Mouse (Mus musculus) left cerebral cortex, postnatal 4 days (tissue): ENCODE measurements at regions not wholly inside any gene's neighbourhood (a gene's known extent, or its start where the extent isn't known, plus 50 kb on each side); places are given as distances from the start of the nearest gene placed in this dataset.
A peak's percentile ranks its signal among the peaks of the same experiment; 100 is the strongest.

Experiments
- DNase-seq: peaks from one replicate; pipeline ENCODE4 v3.0.0-alpha.2; 2022
- intact Hi-C: fragments of 180-260 bp; cut with DNase I; formaldehyde crosslinking; loops from one replicate; pipeline ENCODE4 v1.15.1; 2025

GRCm38 (mm10) chr6:11796361-11796760, 110.9 kb downstream of the Ndufa4 start:
- intact Hi-C loops = no loop called here

GRCm38 (mm10) chr6:11793366-11793765, 113.9 kb downstream of the Ndufa4 start:
- peak; percentile 43 for DNase-seq
- intact Hi-C loops = no loop called here

More at GRCm38 (mm10) chr6:11796361-11796760, 110.9 kb downstream of the Ndufa4 start:
- no peak for DNase-seq

- intact Hi-C loops = no loop called here
These were observed 115.1 kb downstream of the Ndufa4 start for GRCm38 (mm10) chr6:11792186-11792585.

GRCm38 (mm10) chr6:11791056-11791455, 116.2 kb downstream of the Ndufa4 start:
- DNase-seq = peak; percentile 8
- intact Hi-C loops = no loop called here

More at GRCm38 (mm10) chr6:11792186-11792585, 115.1 kb downstream of the Ndufa4 start:
- DNase-seq = no peak

GRCm38 (mm10) chr6:11773992-11774391, 133.3 kb downstream of the Ndufa4 start:
- intact Hi-C loops = no loop called here

GRCm38 (mm10) chr6:11762912-11763311, 144.4 kb downstream of the Ndufa4 start:
- DNase-seq = no peak
- intact Hi-C loops = no loop called here

More at GRCm38 (mm10) chr6:11773992-11774391, 133.3 kb downstream of the Ndufa4 start:
- DNase-seq = no peak

GRCm38 (mm10) chr6:11737667-11738066, 169.6 kb downstream of the Ndufa4 start:
- intact Hi-C loops = no loop called here

GRCm38 (mm10) chr6:11731126-11731525, 176.2 kb downstream of the Ndufa4 start:
- no peak for DNase-seq
- intact Hi-C loops = no loop called here

More at GRCm38 (mm10) chr6:11737667-11738066, 169.6 kb downstream of the Ndufa4 start:
- DNase-seq = no peak

GRCm38 (mm10) chr6:11730667-11731066, 176.6 kb downstream of the Ndufa4 start:
- intact Hi-C loops = no loop called here
- no peak for DNase-seq

- intact Hi-C loops = no loop called here
- DNase-seq = no peak
These were observed 179.5 kb downstream of the Ndufa4 start for GRCm38 (mm10) chr6:11727806-11728205.

GRCm38 (mm10) chr6:11727370-11727769, 179.9 kb downstream of the Ndufa4 start:
- DNase-seq = no peak
- intact Hi-C loops = no loop called here

- DNase-seq = no peak
- intact Hi-C loops = no loop called here
These were observed 183.8 kb downstream of the Ndufa4 start for GRCm38 (mm10) chr6:11723519-11723918.

- DNase-seq = no peak
- intact Hi-C loops = no loop called here
These were observed 187.0 kb downstream of the Ndufa4 start for GRCm38 (mm10) chr6:11720274-11720673.

GRCm38 (mm10) chr6:11710581-11710980, 196.7 kb downstream of the Ndufa4 start:
- intact Hi-C loops = no loop called here
- no peak for DNase-seq

GRCm38 (mm10) chr6:11709465-11709864, 197.8 kb downstream of the Ndufa4 start:
- intact Hi-C loops = no loop called here

More at GRCm38 (mm10) chr6:11709465-11709864, 197.8 kb downstream of the Ndufa4 start:
- DNase-seq = no peak
